Mouse (Mus musculus) kidney, adult 2 months (tissue): ENCODE measurements around the gene Etl4. TPM values are rescaled to one million over a fixed set of nuclear protein-coding genes. Genes with fewer than 3 reads are reported as not detected.

Experiments
- DNase-seq: peaks from one replicate; pipeline ENCODE4 v3.0.0; 2021
- H3K27ac ChIP-seq: fragments of 200-500 bp; 2 replicates; pipeline ENCODE4 v1.5.1; 2012; ENCODE audit warnings: low read depth, low read length, control low read depth, inconsistent platforms; ENCODE audit not compliant: insufficient read depth
- H3K27me3 ChIP-seq: fragments of 200-500 bp; replicated peaks from 2 replicates; pipeline ENCODE4 v1.6.1; 2012; ENCODE audit warnings: mild to moderate bottlenecking, moderate library complexity, low read length, inconsistent platforms; ENCODE audit not compliant: control insufficient read depth, insufficient read depth
- H3K36me3 ChIP-seq: fragments of 200-500 bp; 2 replicates; pipeline ENCODE4 v1.6.1; 2012; ENCODE audit warnings: mild to moderate bottlenecking, moderate library complexity, low read length, inconsistent platforms; ENCODE audit not compliant: control insufficient read depth, insufficient read depth
- H3K4me1 ChIP-seq: fragments of 200-500 bp; 2 replicates; pipeline ENCODE4 v1.6.1; 2011; ENCODE audit warnings: low read length; ENCODE audit not compliant: control insufficient read depth, insufficient read depth
- H3K4me3 ChIP-seq: fragments of 200-500 bp; 2 replicates; pipeline ENCODE4 v1.5.1; 2011; ENCODE audit warnings: mild to moderate bottlenecking, low read depth, low read length, control low read depth; ENCODE audit not compliant: insufficient read depth
- CTCF ChIP-seq: fragments of 200-500 bp; conservative IDR thresholded peaks from 2 replicates; pipeline ENCODE4 v1.5.1; 2011; ENCODE audit warnings: low read depth, mild to moderate bottlenecking, control low read depth, low read length, moderate library complexity, mixed read lengths; ENCODE audit not compliant: insufficient read depth, insufficient read length
- POLR2A ChIP-seq: fragments of 200-500 bp; IDR thresholded peaks from one replicate; pipeline ENCODE4 v1.6.1; 2011; ENCODE audit warnings: low read depth, low read length, control low read depth
- WGBS: fragments of 180-500 bp; shearing (Covaris S2); methylation state at CpG from one replicate; pipeline ENCODE4 v1.1.7; 2018; 5-methylcytosine and 5-hydroxymethylcytosine counted together
- polyA plus RNA-seq: library from polyadenylated mRNA; depleted of rRNA; stranded (reverse); fragments of >200 nt; gene quantifications from 2 replicates; pipeline ENCODE4 v1.2.3, GENCODE M21; 2012

Etl4 gene
- polyA plus RNA-seq, 1 experiment = 21.4 TPM

- Histone ChIP-seq H3K36me3 (no peaks in the 10 kb centered on the region), H3K27ac (no peak overlapping the region), H3K4me3 (no peak overlapping the region), H3K27me3 (no peaks in the 10 kb centered on the region), H3K4me1 (no peaks in the 10 kb centered on the region)
- TF ChIP-seq POLR2A = no peak
- TF ChIP-seq CTCF = no peak
- no peak for DNase-seq
- WGBS = 92% methylated on average over 4 of the region's 4 CpGs
Measured at GRCm38 (mm10) chr2:20435530-20435929, 526.0 kb downstream of the Etl4 start.

- 95% methylated on average over 2 of the region's 2 CpGs for WGBS
- DNase-seq = no peak
- Histone ChIP-seq H3K27me3 (no peaks in the 10 kb centered on the region), H3K36me3 (no peaks in the 10 kb centered on the region), H3K4me3 (no peak overlapping the region), H3K4me1 (peaks cover 5% of the 10 kb centered on the region; the same call in 1 of the 2 replicates), H3K27ac (no peak overlapping the region)
- TF ChIP-seq CTCF (no peak), POLR2A (no peak)
Measured at GRCm38 (mm10) chr2:20442731-20443130, 533.2 kb downstream of the Etl4 start.

GRCm38 (mm10) chr2:20443671-20444440 lies 534.3 kb downstream of the Etl4 start:
- Histone ChIP-seq H3K4me1 (peaks cover 5% of the 10 kb centered on the region; the same call in 1 of the 2 replicates), H3K36me3 (no peaks in the 10 kb centered on the region), H3K27me3 (no peaks in the 10 kb centered on the region), H3K27ac (peak overlapping the region; percentile 86), H3K4me3 (no peak overlapping the region)
- WGBS = 59% methylated on average over 10 of the region's 10 CpGs
- peak; percentile 70 for DNase-seq
- TF ChIP-seq CTCF = no peak
- no peak for TF ChIP-seq POLR2A

- WGBS = 9% methylated on average over 17 of the region's 17 CpGs
- H3K27ac ChIP-seq = peak overlapping the region; percentile 55
- no peak for TF ChIP-seq CTCF
- TF ChIP-seq POLR2A = no peak
- peak; percentile 81 for DNase-seq
- H3K27me3 ChIP-seq = no peaks in the 10 kb centered on the region
- H3K4me3 ChIP-seq = no peak overlapping the region
- peaks cover 5% of the 10 kb centered on the region; the same call in 1 of the 2 replicates for H3K4me1 ChIP-seq
- no peaks in the 10 kb centered on the region for H3K36me3 ChIP-seq
Measured at GRCm38 (mm10) chr2:20445156-20446155, 535.9 kb downstream of the Etl4 start.

GRCm38 (mm10) chr2:20446180-20446579 lies 536.6 kb downstream of the Etl4 start:
- Histone ChIP-seq H3K4me3 (no peak overlapping the region), H3K27me3 (no peaks in the 10 kb centered on the region), H3K4me1 (peaks cover 5% of the 10 kb centered on the region; the same call in 1 of the 2 replicates), H3K36me3 (no peaks in the 10 kb centered on the region), H3K27ac (peak overlapping the region; percentile 55; the same call in 1 of the 2 replicates)
- DNase-seq = peak; percentile 35
- TF ChIP-seq POLR2A (no peak), CTCF (no peak)
- 60% methylated on average over 4 of the region's 4 CpGs for WGBS

- Histone ChIP-seq H3K4me1 (peaks cover under 1% of the 10 kb centered on the region; the same call in 1 of the 2 replicates), H3K27ac (no peak overlapping the region), H3K36me3 (no peaks in the 10 kb centered on the region), H3K4me3 (no peak overlapping the region), H3K27me3 (no peaks in the 10 kb centered on the region)
- 46% methylated on average over 3 of the region's 3 CpGs for WGBS
- TF ChIP-seq POLR2A (no peak), CTCF (no peak)
- DNase-seq = peak; percentile 17
Measured at GRCm38 (mm10) chr2:20450945-20451344, 541.4 kb downstream of the Etl4 start.
